31 mouse cellular contexts compared by ENCODE assay signal in the genomic region with DNA sequence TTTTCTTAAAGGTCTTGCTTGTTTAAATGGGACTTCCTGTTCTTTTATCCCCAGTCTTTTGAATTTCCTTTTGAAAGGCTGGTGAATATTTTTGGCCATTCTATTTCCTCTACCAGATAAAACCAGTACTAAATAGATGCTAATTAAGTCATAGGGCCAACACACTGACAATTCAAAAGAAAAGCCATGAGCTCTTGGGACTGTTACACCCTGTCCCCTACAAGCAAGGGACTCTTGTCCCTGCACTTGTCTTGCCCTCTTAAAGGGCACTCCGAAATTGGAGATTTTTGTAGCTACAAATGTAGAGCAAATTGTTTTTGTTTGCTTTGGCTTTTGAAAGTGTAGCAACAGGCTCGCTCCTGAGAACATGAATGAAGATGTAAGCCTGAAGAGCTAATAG. TPM values are rescaled to one million over a fixed set of nuclear protein-coding genes. Genes with fewer than 3 reads are reported as not detected.
DNase-seq lines count a peak whose midpoint lies in the region; ATAC-seq and TF ChIP-seq lines count a peak whose summit lies in the region.
"Had no signal": no experiment of that assay in that cellular context is flagged by ENCODE, and none has a peak within 500 bp of the region (broad histone marks: within the 10 kb centered on the region; RNA-seq: fewer than 3 reads in every experiment).

No protein-coding gene starts in this region.

- no peak for TF ChIP-seq POLR2A in brain, embryonic 14.5 days (IDR thresholded peaks at IDR 0.05; ENCODE audit: borderline replicate concordance, extremely low read depth, insufficient read depth, insufficient read length, poor library complexity, severe bottlenecking)

- WGBS in forebrain, postnatal 0 days, result 34% methylated on average over 2 of the region's 2 CpGs
- 71% methylated on average over 2 of the region's 2 CpGs for WGBS in forebrain, embryonic 11.5 days

- H3K9me3 ChIP-seq in forebrain, postnatal 0 days (ENCODE audit: low read length), result no peaks in the 10 kb centered on the region
- H3K9me3 ChIP-seq in forebrain, embryonic 11.5 days (ENCODE audit: control insufficient read depth, low read length), result no peaks in the 10 kb centered on the region
- H3K9me3 ChIP-seq: forebrain, embryonic 12.5 days; heart, embryonic 10.5 days; heart, embryonic 13.5 days had no signal

- no peak overlapping the region for H3K27ac ChIP-seq in forebrain, postnatal 0 days (ENCODE audit: low read depth, low read length)
- H3K27ac ChIP-seq in forebrain, embryonic 11.5 days (ENCODE audit: low read depth, low read length), result no peak overlapping the region
- peak overlapping the region; percentile 37; the same call in 1 of the 2 replicates for H3K27ac ChIP-seq in left cerebral cortex, adult 2 months
- H3K27ac ChIP-seq: forebrain, embryonic 12.5 days; heart, adult 2 months; heart, embryonic 10.5 days; heart, embryonic 13.5 days; hindbrain, embryonic 14.5 days; hindbrain, postnatal 0 days had no signal

- intact Hi-C loops in left cerebral cortex, adult 2 months (cut with DNase I), result no loop called here
- intact Hi-C loops in left cerebral cortex, postnatal 4 days (cut with DNase I), result no loop called here

- no peaks in the 10 kb centered on the region for H3K36me3 ChIP-seq in forebrain, postnatal 0 days (ENCODE audit: insufficient read depth)
- H3K36me3 ChIP-seq in forebrain, embryonic 11.5 days (ENCODE audit: control insufficient read depth, insufficient read depth, low read length), result no peaks in the 10 kb centered on the region
- H3K36me3 ChIP-seq: forebrain, embryonic 12.5 days; heart, embryonic 10.5 days; heart, embryonic 13.5 days had no signal

- H3K9ac ChIP-seq in forebrain, postnatal 0 days, result no peak overlapping the region
- H3K9ac ChIP-seq in forebrain, embryonic 11.5 days (ENCODE audit: low read length), result no peak overlapping the region
- H3K9ac ChIP-seq: forebrain, embryonic 12.5 days; heart, embryonic 13.5 days; hindbrain, embryonic 14.5 days had no signal

- no peak overlapping the region for H3K4me2 ChIP-seq in forebrain, postnatal 0 days (ENCODE audit: low read depth)
- H3K4me2 ChIP-seq in forebrain, embryonic 11.5 days (ENCODE audit: low read depth, low read length, severe bottlenecking), result no peak overlapping the region
- H3K4me2 ChIP-seq: forebrain, embryonic 12.5 days; heart, embryonic 13.5 days; hindbrain, embryonic 14.5 days had no signal

- peak; percentile 86 for ATAC-seq in forebrain, postnatal 0 days
- ATAC-seq in forebrain, embryonic 11.5 days (replicated peaks; ENCODE audit: low FRiP score), result no peak
- ATAC-seq: hindbrain, postnatal 0 days; intestine, embryonic 16.5 days had no signal

- no peak overlapping the region for H3K4me3 ChIP-seq in forebrain, postnatal 0 days (ENCODE audit: low read depth, low read length)
- H3K4me3 ChIP-seq in forebrain, embryonic 11.5 days (ENCODE audit: low read depth, low read length), result no peak overlapping the region
- H3K4me3 ChIP-seq in left cerebral cortex, adult 2 months, result no peak overlapping the region
- H3K4me3 ChIP-seq: forebrain, embryonic 12.5 days; heart, adult 2 months; heart, embryonic 10.5 days; heart, embryonic 13.5 days had no signal

- no peak for DNase-seq in forebrain, postnatal 0 days
- DNase-seq in forebrain, embryonic 11.5 days (ENCODE audit: low spot score), result no peak
- no peak for DNase-seq in left cerebral cortex, adult 2 months (ENCODE audit: extremely low spot score in 1 of 2, low spot score in 2 of 2)
- DNase-seq in left cerebral cortex, postnatal 4 days, result no peak
- DNase-seq in brain, embryonic 14.5 days (ENCODE audit: low read depth), result peak; percentile 29
- no peak for DNase-seq in gastrocnemius, postnatal 4 days (ENCODE audit: low spot score in 2 of 2)
- DNase-seq: adrenal gland, adult 8-10 months; adrenal gland, postnatal 25 days; cerebellum, adult 18-20 months; cerebellum, adult 9-10 months; cerebellum, postnatal 14 days; gastrocnemius, postnatal 25 days; heart, adult 2 months; heart, postnatal 14 days; heart, postnatal 4 days had no signal

- TF ChIP-seq CTCF in forebrain, postnatal 0 days (IDR thresholded peaks at IDR 0.05; ENCODE audit: low read depth), result no peak
- TF ChIP-seq CTCF in left cerebral cortex, adult 2 months (IDR thresholded peaks at IDR 0.05), result no peak
- TF ChIP-seq CTCF in brain, embryonic 14.5 days (IDR thresholded peaks at IDR 0.05; ENCODE audit: borderline replicate concordance, extremely low read depth, insufficient read depth, insufficient read length), result no peak

- no peaks in the 10 kb centered on the region for H3K27me3 ChIP-seq in forebrain, postnatal 0 days (ENCODE audit: insufficient read depth, low read length)
- H3K27me3 ChIP-seq in forebrain, embryonic 11.5 days (ENCODE audit: control insufficient read depth, insufficient read depth, low read length), result no peaks in the 10 kb centered on the region
- H3K27me3 ChIP-seq: heart, embryonic 13.5 days had no signal

- H3K4me1 ChIP-seq in forebrain, postnatal 0 days (ENCODE audit: insufficient read depth), result no peaks in the 10 kb centered on the region
- H3K4me1 ChIP-seq in forebrain, embryonic 11.5 days (replicated peaks; ENCODE audit: control insufficient read depth, insufficient read depth, low read length), result no peaks in the 10 kb centered on the region
- H3K4me1 ChIP-seq: forebrain, embryonic 12.5 days; heart, embryonic 10.5 days had no signal

RNA-seq across cellular contexts. Expression of gene Gm5426, which starts 41.8 kb away (rescaled TPM):
- not detected in 2 replicates for total RNA-seq in forebrain, postnatal 0 days (2014; rRNA removed)
- polyA plus RNA-seq in forebrain, postnatal 0 days (2015; fragmentation: Nextera tagmentation; extraction: Ambion mirVana), result not detected in 2 replicates
- not detected in 2 replicates for polyA plus RNA-seq in forebrain, embryonic 11.5 days (2014; fragmentation: Nextera tagmentation; extraction: Ambion mirVana)
- not detected for total RNA-seq in left cerebral cortex, adult 2 months (2021)
- total RNA-seq in left cerebral cortex, postnatal 4 days (2021), result not detected
- polyA plus RNA-seq in brain, embryonic 14.5 days (2012; rRNA removed), result not detected in 2 replicates
- not detected for total RNA-seq in gastrocnemius, postnatal 4 days (2021)
- total RNA-seq: adrenal gland, adult 8-10 months; adrenal gland, postnatal 25 days; gastrocnemius, adult 8-10 months; gastrocnemius, postnatal 25 days; granulocyte monocyte progenitor cell, adult 5-6 weeks; heart, adult 2 months; heart, postnatal 14 days; heart, postnatal 4 days; hindbrain, postnatal 0 days; MEL had no signal
- polyA plus RNA-seq: C2C12; CD4-positive, CD25-positive, alpha-beta regulatory T cell, adult 4 months; embryonic facial prominence, embryonic 11.5 days; embryonic facial prominence, embryonic 14.5 days; forebrain, embryonic 12.5 days; frontal cortex, adult 2 months; heart, adult 2 months; heart, embryonic 10.5 days; heart, embryonic 13.5 days; heart, embryonic 16.5 days; hindbrain, embryonic 11.5 days; hindbrain, embryonic 14.5 days; hindbrain, postnatal 0 days; intestine, embryonic 16.5 days had no signal
